Mouse (Mus musculus) liver, embryonic 13.5 days (tissue): ENCODE measurements around the gene Rnft2. TPM values are rescaled to one million over a fixed set of nuclear protein-coding genes. Genes with fewer than 3 reads are reported as not detected.

ENCODE experiments used
- ATAC-seq: fragments of 200-750 bp; cut with Nextera tagmentation; 2 replicates; pipeline ENCODE4 v1.8.0; 2017; ENCODE audit warnings: low read depth, mild to moderate bottlenecking, moderate number of reproducible peaks, moderate library complexity
- DNase-seq: peaks from one replicate; pipeline ENCODE4 v3.0.0; 2022
- H3K27ac ChIP-seq: fragments of 300-500 bp; sonication (generic); 2 replicates; pipeline ENCODE4 v1.5.1; 2015; ENCODE audit warnings: moderate library complexity, mild to moderate bottlenecking, inconsistent platforms
- H3K27me3 ChIP-seq: fragments of 300-500 bp; sonication (generic); 2 replicates; pipeline ENCODE4 v1.6.1; 2015; ENCODE audit warnings: mild to moderate bottlenecking, inconsistent platforms
- H3K36me3 ChIP-seq: fragments of 300-500 bp; sonication (generic); 2 replicates; pipeline ENCODE4 v1.6.1; 2015; ENCODE audit warnings: mild to moderate bottlenecking, inconsistent platforms
- H3K4me1 ChIP-seq: fragments of 300-500 bp; sonication (generic); replicated peaks from 2 replicates; pipeline ENCODE4 v1.6.1; 2015; ENCODE audit warnings: inconsistent platforms
- H3K4me2 ChIP-seq: fragments of 300-500 bp; sonication (generic); 2 replicates; pipeline ENCODE4 v1.6.1; 2015; ENCODE audit warnings: inconsistent platforms, mild to moderate bottlenecking, moderate library complexity
- H3K4me3 ChIP-seq: fragments of 300-500 bp; sonication (generic); replicated peaks from 2 replicates; pipeline ENCODE4 v1.5.1; 2015; ENCODE audit warnings: mild to moderate bottlenecking, inconsistent platforms
- H3K9ac ChIP-seq: fragments of 300-500 bp; sonication (generic); 2 replicates; pipeline ENCODE4 v1.6.1; 2015; ENCODE audit warnings: mild to moderate bottlenecking, inconsistent platforms
- H3K9me3 ChIP-seq: fragments of 300-500 bp; sonication (generic); replicated peaks from 2 replicates; pipeline ENCODE4 v1.6.1; 2016; ENCODE audit warnings: inconsistent platforms
- WGBS: fragments of 180-500 bp; shearing (Covaris S2); methylation state at CpG from one replicate; pipeline ENCODE4 v1.1.7; 2015; ENCODE audit not compliant: insufficient replicate concordance; 5-methylcytosine and 5-hydroxymethylcytosine counted together
- polyA plus RNA-seq: library from polyadenylated mRNA; unstranded; fragments of >200 nt; fragmentation: Nextera tagmentation; extraction: Ambion mirVana; gene quantifications from 2 replicates; pipeline ENCODE4 v1.2.1, GENCODE M21; 2015

Rnft2 gene
- polyA plus RNA-seq, 1 experiment from 2014 or later = 0.29 TPM

- DNase-seq = peak; percentile 45
- Histone ChIP-seq H3K27ac (no peak overlapping the region), H3K27me3 (peaks cover 39% of the 10 kb centered on the region), H3K4me2 (no peak overlapping the region), H3K9ac (no peak overlapping the region), H3K9me3 (no peaks in the 10 kb centered on the region), H3K4me3 (no peak overlapping the region), H3K36me3 (no peaks in the 10 kb centered on the region), H3K4me1 (peaks cover 3% of the 10 kb centered on the region; the same call in 1 of the 2 replicates)
- ATAC-seq = peak; percentile 63
- 3% methylated on average over 13 of the region's 13 CpGs for WGBS
These were observed 24.1 kb upstream of the Rnft2 start for GRCm38 (mm10) chr5:118268987-118269386.

GRCm38 (mm10) chr5:118266309-118266708 is 21.4 kb upstream of the Rnft2 start:
- no peak for ATAC-seq
- WGBS = 41% methylated on average over 8 of the region's 8 CpGs
- Histone ChIP-seq H3K9ac (no peak overlapping the region), H3K36me3 (peaks cover 6% of the 10 kb centered on the region; the same call in 1 of the 2 replicates), H3K4me2 (no peak overlapping the region), H3K9me3 (no peaks in the 10 kb centered on the region), H3K4me1 (peaks cover 3% of the 10 kb centered on the region; the same call in 1 of the 2 replicates), H3K4me3 (no peak overlapping the region), H3K27me3 (peaks cover 19% of the 10 kb centered on the region), H3K27ac (no peak overlapping the region)
- no peak for DNase-seq

- DNase-seq (no peak), ATAC-seq (peak; percentile 50; the same call in 1 of the 2 replicates)
- Histone ChIP-seq H3K27me3 (peaks cover 19% of the 10 kb centered on the region), H3K4me2 (no peak overlapping the region), H3K9ac (no peak overlapping the region), H3K9me3 (no peaks in the 10 kb centered on the region), H3K4me3 (no peak overlapping the region), H3K27ac (no peak overlapping the region), H3K4me1 (peaks cover 3% of the 10 kb centered on the region; the same call in 1 of the 2 replicates), H3K36me3 (peaks cover 9% of the 10 kb centered on the region)
- WGBS = 43% methylated on average over 5 of the region's 5 CpGs
These were observed 20.4 kb upstream of the Rnft2 start for GRCm38 (mm10) chr5:118265366-118265765.

GRCm38 (mm10) chr5:118264279-118264678 is 19.4 kb upstream of the Rnft2 start:
- Histone ChIP-seq H3K9ac (no peak overlapping the region), H3K4me3 (no peak overlapping the region), H3K27ac (no peak overlapping the region), H3K4me1 (peaks cover 7% of the 10 kb centered on the region; the same call in 1 of the 2 replicates), H3K36me3 (peaks cover 9% of the 10 kb centered on the region), H3K4me2 (no peak overlapping the region), H3K9me3 (no peaks in the 10 kb centered on the region), H3K27me3 (peaks cover 11% of the 10 kb centered on the region; the same call in 1 of the 2 replicates)
- ATAC-seq (no peak), DNase-seq (no peak)
- WGBS = 71% methylated on average over 9 of the region's 9 CpGs

GRCm38 (mm10) chr5:118262418-118262817 is 17.5 kb upstream of the Rnft2 start:
- Histone ChIP-seq H3K27me3 (peaks cover 4% of the 10 kb centered on the region; the same call in 1 of the 2 replicates), H3K4me3 (no peak overlapping the region), H3K9me3 (no peaks in the 10 kb centered on the region), H3K27ac (no peak overlapping the region), H3K4me1 (peaks cover 7% of the 10 kb centered on the region; the same call in 1 of the 2 replicates), H3K36me3 (peaks cover 16% of the 10 kb centered on the region), H3K4me2 (no peak overlapping the region), H3K9ac (no peak overlapping the region)
- no peak for DNase-seq
- WGBS = 72% methylated on average over 8 of the region's 8 CpGs
- no peak for ATAC-seq

GRCm38 (mm10) chr5:118261181-118261580 is 16.3 kb upstream of the Rnft2 start:
- Histone ChIP-seq H3K4me1 (peaks cover 6% of the 10 kb centered on the region; the same call in 1 of the 2 replicates), H3K27me3 (no peaks in the 10 kb centered on the region), H3K36me3 (peaks cover 22% of the 10 kb centered on the region), H3K27ac (no peak overlapping the region), H3K4me2 (no peak overlapping the region), H3K9ac (no peak overlapping the region), H3K4me3 (no peak overlapping the region), H3K9me3 (no peaks in the 10 kb centered on the region)
- no peak for DNase-seq
- ATAC-seq = no peak
- 77% methylated on average over 9 of the region's 9 CpGs for WGBS

GRCm38 (mm10) chr5:118260642-118261041 is 15.7 kb upstream of the Rnft2 start:
- Histone ChIP-seq H3K4me1 (peaks cover 3% of the 10 kb centered on the region; the same call in 1 of the 2 replicates), H3K4me2 (no peak overlapping the region), H3K9me3 (no peaks in the 10 kb centered on the region), H3K27ac (no peak overlapping the region), H3K27me3 (no peaks in the 10 kb centered on the region), H3K4me3 (no peak overlapping the region), H3K36me3 (peaks cover 22% of the 10 kb centered on the region), H3K9ac (no peak overlapping the region)
- WGBS = 76% methylated on average over 11 of the region's 11 CpGs
- ATAC-seq (no peak), DNase-seq (no peak)

GRCm38 (mm10) chr5:118260055-118260454 is 15.1 kb upstream of the Rnft2 start:
- ATAC-seq (no peak), DNase-seq (no peak)
- WGBS = 32% methylated on average over 10 of the region's 10 CpGs
- Histone ChIP-seq H3K4me1 (peaks cover 3% of the 10 kb centered on the region; the same call in 1 of the 2 replicates), H3K27ac (no peak overlapping the region), H3K9ac (no peak overlapping the region), H3K4me2 (no peak overlapping the region), H3K4me3 (no peak overlapping the region), H3K27me3 (no peaks in the 10 kb centered on the region), H3K36me3 (peaks cover 22% of the 10 kb centered on the region), H3K9me3 (no peaks in the 10 kb centered on the region)

- ATAC-seq (no peak), DNase-seq (no peak)
- H3K9me3 ChIP-seq = no peaks in the 10 kb centered on the region
- H3K27me3 ChIP-seq = no peaks in the 10 kb centered on the region
- H3K4me2 ChIP-seq = no peak overlapping the region
- no peak overlapping the region for H3K4me3 ChIP-seq
- no peak overlapping the region for H3K9ac ChIP-seq
- peaks cover 22% of the 10 kb centered on the region for H3K36me3 ChIP-seq
- 37% methylated on average over 6 of the region's 6 CpGs for WGBS
- peaks cover 3% of the 10 kb centered on the region; the same call in 1 of the 2 replicates for H3K4me1 ChIP-seq
- no peak overlapping the region for H3K27ac ChIP-seq
These were observed 14.7 kb upstream of the Rnft2 start for GRCm38 (mm10) chr5:118259636-118260035.

- Histone ChIP-seq H3K4me2 (no peak overlapping the region), H3K9me3 (no peaks in the 10 kb centered on the region), H3K36me3 (peaks cover 22% of the 10 kb centered on the region), H3K27me3 (no peaks in the 10 kb centered on the region), H3K27ac (no peak overlapping the region), H3K4me1 (0 out of 2 replicates have a peak, but pooled peaks cover 3% of the 10 kb centered on the region), H3K4me3 (no peak overlapping the region), H3K9ac (no peak overlapping the region)
- WGBS = 66% methylated on average over 6 of the region's 6 CpGs
- DNase-seq (no peak), ATAC-seq (no peak)
These were observed 14.2 kb upstream of the Rnft2 start for GRCm38 (mm10) chr5:118259152-118259551.

- WGBS = 72% methylated on average over 4 of the region's 4 CpGs
- no peak overlapping the region for H3K4me3 ChIP-seq
- H3K9me3 ChIP-seq = no peaks in the 10 kb centered on the region
- peaks cover 22% of the 10 kb centered on the region for H3K36me3 ChIP-seq
- no peak overlapping the region for H3K4me2 ChIP-seq
- DNase-seq (no peak), ATAC-seq (no peak)
- H3K27ac ChIP-seq = no peak overlapping the region
- peaks cover 7% of the 10 kb centered on the region; the same call in 1 of the 2 replicates for H3K4me1 ChIP-seq
- no peaks in the 10 kb centered on the region for H3K27me3 ChIP-seq
- H3K9ac ChIP-seq = no peak overlapping the region
These were observed 12.1 kb upstream of the Rnft2 start for GRCm38 (mm10) chr5:118256981-118257380.

- Histone ChIP-seq H3K4me1 (peaks cover 3% of the 10 kb centered on the region; the same call in 1 of the 2 replicates), H3K36me3 (peaks cover 6% of the 10 kb centered on the region), H3K27ac (no peak overlapping the region), H3K9me3 (no peaks in the 10 kb centered on the region), H3K4me2 (no peak overlapping the region), H3K27me3 (no peaks in the 10 kb centered on the region), H3K4me3 (no peak overlapping the region), H3K9ac (no peak overlapping the region)
- DNase-seq = no peak
- WGBS = 35% methylated on average over 3 of the region's 3 CpGs
- ATAC-seq = no peak
These were observed 8.6 kb upstream of the Rnft2 start for GRCm38 (mm10) chr5:118253551-118253950.
